Mouse (Mus musculus) neutrophil, adult 59 days (primary cell): ENCODE results near the gene Gm2564. TPM values are rescaled to one million over a fixed set of nuclear protein-coding genes. Genes with fewer than 3 reads are reported as not detected.

Experiments
- total RNA-seq, 2 experiments: library from RNA; stranded (reverse); gene quantifications; 1 replicate in 1 of 2; 2 replicates in 1 of 2; pipeline ENCODE4 v1.2.4; 2023

Gene Gm2564
- total RNA-seq, result not detected

GRCm38 (mm10) chr4:42629419-42629818 is at the start of gene Gm2564:
Gene Gm2564 (plus strand): TSS chr4:42629719.

GRCm38 (mm10) chr4:42611895-42612294 is 17.6 kb upstream of the Gm2564 start, which contains the start of gene Gm10591:
Gene Gm10591 (plus strand): TSS chr4:42612195.

DNA sequence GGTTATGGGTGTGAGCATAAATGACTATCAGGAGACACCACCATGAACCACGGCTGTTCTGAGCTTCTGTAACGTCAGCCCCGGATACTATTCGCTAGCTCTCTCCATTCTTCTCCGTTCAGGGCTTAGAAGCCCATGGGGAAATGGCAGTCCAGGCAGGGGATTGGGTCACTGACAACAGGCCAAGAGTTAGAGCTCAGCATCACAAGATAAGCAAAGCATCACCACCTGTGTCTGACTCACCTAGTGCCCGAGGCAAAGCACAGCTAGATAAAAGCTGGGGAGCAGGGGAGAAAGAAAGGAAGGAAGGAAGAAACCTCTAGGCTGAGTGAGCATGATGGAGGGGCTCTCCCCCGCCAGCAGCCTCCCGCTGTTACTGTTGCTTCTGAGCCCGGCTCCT is 25.4 kb downstream of the Gm2564 start, which contains the start of gene Ccl27b:
Ccl27b (plus strand) TSS at position 301 of the 400 bp plus-strand sequence.

GRCm38 (mm10) chr4:42661793-42662192 is 32.3 kb downstream of the Gm2564 start, which contains the start of gene Il11ra2:
Gene Il11ra2 (minus strand): TSS chr4:42661893.

Other genes with a start within 250 kb of the Gm2564 start
- not detected for gene Gm21586, start 190.3 kb upstream of the Gm2564 start, total RNA-seq
- under 1 TPM in 1 of 2 experiments, not detected in 1; 0.16 TPM for gene Gm2163, start 163.0 kb upstream of the Gm2564 start, total RNA-seq
- under 1 TPM; 0.09 to 0.16 TPM for gene Fam205a2, start 101.5 kb upstream of the Gm2564 start, total RNA-seq
- not detected for gene Gm10591, start 17.5 kb upstream of the Gm2564 start, total RNA-seq
- not detected for gene Ccl27b, start 25.5 kb downstream of the Gm2564 start, total RNA-seq
- gene Il11ra2, start 32.2 kb downstream of the Gm2564 start, total RNA-seq, result not detected
- gene 4930578G10Rik, start 105.8 kb downstream of the Gm2564 start, total RNA-seq, result not detected
- gene Ccl19, start 126.9 kb downstream of the Gm2564 start, total RNA-seq, result not detected
- gene Ccl21a, start 144.3 kb downstream of the Gm2564 start, total RNA-seq, result not detected
- not detected for gene Fam205a1, start 224.2 kb downstream of the Gm2564 start, total RNA-seq
- gene Gm12394, start 227.1 kb downstream of the Gm2564 start, total RNA-seq, result not detected
- gene Fam205c, start 244.5 kb downstream of the Gm2564 start, total RNA-seq, result not detected